20 mouse cellular contexts compared by ENCODE assay signal in genomic region chr12:5067590-5067989, GRCm38 (mm10).
"Had no signal": no experiment of that assay in that cellular context is flagged by ENCODE, and none has a peak within 500 bp of the region (broad histone marks: within the 10 kb centered on the region; RNA-seq: fewer than 3 reads in every experiment).

No protein-coding gene starts in this region.

- H3K27ac ChIP-seq: lung, embryonic 15.5 days; macrophage; midbrain, embryonic 13.5 days; midbrain, embryonic 15.5 days; neural tube, embryonic 12.5 days; stomach, embryonic 15.5 days; stomach, postnatal 0 days had no signal

- H3K36me3 ChIP-seq: lung, embryonic 15.5 days; midbrain, embryonic 13.5 days; midbrain, embryonic 15.5 days; neural tube, embryonic 12.5 days; stomach, embryonic 15.5 days had no signal

- H3K4me1 ChIP-seq: lung, embryonic 15.5 days; megakaryocyte, embryonic 14.5 days; midbrain, embryonic 13.5 days; midbrain, embryonic 15.5 days; neural tube, embryonic 12.5 days; stomach, embryonic 15.5 days had no signal

- H3K9ac ChIP-seq: liver, postnatal 0 days; lung, embryonic 15.5 days; midbrain, embryonic 13.5 days; midbrain, embryonic 15.5 days; neural tube, embryonic 12.5 days; stomach, embryonic 15.5 days had no signal

- H3K27me3 ChIP-seq: lung, embryonic 15.5 days; megakaryocyte, embryonic 14.5 days; midbrain, embryonic 13.5 days; midbrain, embryonic 15.5 days; neural tube, embryonic 12.5 days; stomach, embryonic 15.5 days had no signal

- H3K4me3 ChIP-seq: lung, embryonic 15.5 days; midbrain, embryonic 13.5 days; midbrain, embryonic 15.5 days; neural tube, embryonic 12.5 days; stomach, embryonic 15.5 days had no signal

- ATAC-seq: liver, postnatal 0 days; lung, postnatal 0 days; midbrain, embryonic 13.5 days; midbrain, embryonic 15.5 days had no signal

- H3K4me2 ChIP-seq: lung, embryonic 15.5 days; midbrain, embryonic 11.5 days; midbrain, embryonic 13.5 days; midbrain, embryonic 15.5 days; neural tube, embryonic 12.5 days; stomach, embryonic 15.5 days had no signal

- H3K9me3 ChIP-seq: lung, embryonic 15.5 days; midbrain, embryonic 13.5 days; midbrain, embryonic 15.5 days; neural tube, embryonic 12.5 days; stomach, embryonic 15.5 days had no signal

- DNase-seq: liver, postnatal 0 days; lung, adult 2 months; lung, postnatal 14 days; lung, postnatal 36 days; retina, postnatal 1 day; right cerebral cortex, adult 18-20 months; right cerebral cortex, postnatal 14 days; thymus, adult 2 months; thymus, postnatal 25 days; thymus, postnatal 4 days had no signal
